Mouse (Mus musculus) ES-E14 (cell line): ENCODE measurements around the gene Nmnat2.

Experiments
- ZC3H11A ChIP-seq: IDR thresholded peaks from 2 replicates; pipeline ENCODE4 v1.6.1; 2012; ENCODE audit warnings: low read depth, mild to moderate bottlenecking, inconsistent platforms, low read length, borderline replicate concordance
- ZNF384 ChIP-seq: IDR thresholded peaks from 2 replicates; pipeline ENCODE4 v1.6.1; 2012; ENCODE audit warnings: low read depth, low read length, inconsistent platforms

GRCm38 (mm10) chr1:153145791-153146190 lies 191.0 kb downstream of the Nmnat2 start:
- no peak for TF ChIP-seq ZC3H11A
- no peak for TF ChIP-seq ZNF384
